Mouse (Mus musculus) brain, embryonic 14.5 days (tissue): ENCODE data around the gene Gstz1.

Experiments used
- CTCF ChIP-seq: fragments of 200-500 bp; IDR thresholded peaks from 2 replicates; pipeline ENCODE4 v1.5.1; 2012; ENCODE audit warnings: inconsistent platforms, mild to moderate bottlenecking, moderate library complexity, borderline replicate concordance; ENCODE audit not compliant: insufficient read depth, insufficient read length; ENCODE audit errors: extremely low read depth
- POLR2A ChIP-seq: fragments of 200-500 bp; IDR thresholded peaks from 2 replicates; pipeline ENCODE4 v1.6.1; 2012; ENCODE audit warnings: mild to moderate bottlenecking, inconsistent platforms, borderline replicate concordance; ENCODE audit not compliant: poor library complexity, insufficient read depth, insufficient read length, severe bottlenecking; ENCODE audit errors: extremely low read depth

DNA sequence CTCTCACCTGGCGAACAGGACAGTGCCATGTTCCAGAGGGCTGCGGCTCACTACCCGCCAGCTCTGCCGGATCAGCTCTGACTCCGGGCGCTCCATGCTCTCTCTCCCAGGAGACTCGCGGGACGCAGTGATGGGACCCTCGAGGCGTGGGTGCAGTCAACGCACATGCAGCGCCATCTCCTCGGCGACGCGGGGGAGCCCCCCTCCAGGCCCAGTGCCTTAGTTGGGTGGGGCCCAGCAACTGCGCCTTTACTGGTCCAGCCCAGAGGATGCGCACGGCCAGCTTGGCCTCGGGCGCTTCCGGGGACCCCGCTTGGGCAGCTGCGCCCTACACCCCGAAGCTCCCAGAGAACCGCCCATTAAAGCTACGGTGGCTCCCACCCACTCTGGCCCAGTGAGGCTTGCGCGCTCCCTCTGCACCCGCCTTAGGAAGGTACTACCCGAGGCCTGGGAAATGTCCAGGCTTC lies 44.8 kb upstream of the Gstz1 start, which contains the start of gene Ngb:
- TF ChIP-seq CTCF (no peak), POLR2A (no peak)
